ENCODE assay signal across 9 mouse cellular contexts in the genomic region with DNA sequence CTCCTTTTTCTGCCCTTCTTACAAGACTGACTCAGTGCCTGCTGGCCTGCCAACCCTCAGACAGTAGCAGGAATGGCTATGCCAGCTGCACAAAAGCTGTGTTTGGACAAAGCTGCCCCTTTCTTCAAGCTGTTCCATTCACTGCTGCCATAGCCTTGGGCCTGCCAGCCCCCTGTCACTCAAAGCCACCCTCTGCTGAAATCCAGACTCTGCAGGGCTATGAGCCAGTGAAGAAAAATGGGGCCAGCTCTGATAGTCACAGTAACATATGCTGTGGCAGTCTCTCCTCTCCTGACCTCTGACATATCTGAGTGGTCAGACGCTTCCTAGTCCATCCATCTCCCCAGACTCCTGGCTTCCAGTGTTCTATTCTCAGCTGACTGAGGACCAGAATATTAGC.
DNase-seq lines count a peak whose midpoint lies in the region; ATAC-seq and TF ChIP-seq lines count a peak whose summit lies in the region.
"Had no signal": no experiment of that assay in that cellular context is flagged by ENCODE, and none has a peak within 500 bp of the region (broad histone marks: within the 10 kb centered on the region; RNA-seq: fewer than 3 reads in every experiment).

No protein-coding gene starts in this region.

- peak; percentile 68 for ATAC-seq in forebrain, embryonic 12.5 days (ENCODE audit: low FRiP score)
- no peak for ATAC-seq in forebrain, embryonic 11.5 days (replicated peaks; ENCODE audit: low FRiP score)
- peak; percentile 95 for ATAC-seq in hindbrain, embryonic 16.5 days
- ATAC-seq in neural tube, embryonic 14.5 days (ENCODE audit: low read depth) = peak; percentile 61; the same call in 1 of the 2 replicates

- TF ChIP-seq POLR2A in cerebellum, adult 2 months (IDR thresholded peaks at IDR 0.05; ENCODE audit: borderline replicate concordance, insufficient read depth, low read length) = no peak

- no peak for TF ChIP-seq CTCF in cerebellum, adult 2 months (IDR thresholded peaks at IDR 0.05; ENCODE audit: borderline replicate concordance, insufficient read depth, low read depth, low read length)

- H3K9me3 ChIP-seq in forebrain, embryonic 12.5 days = no peaks in the 10 kb centered on the region
- H3K9me3 ChIP-seq in forebrain, embryonic 11.5 days (ENCODE audit: control insufficient read depth, low read length) = no peaks in the 10 kb centered on the region
- no peaks in the 10 kb centered on the region for H3K9me3 ChIP-seq in hindbrain, embryonic 16.5 days (ENCODE audit: control insufficient read depth, low read length)
- no peaks in the 10 kb centered on the region for H3K9me3 ChIP-seq in neural tube, embryonic 14.5 days (ENCODE audit: control insufficient read depth, low read length)

- H3K4me2 ChIP-seq in forebrain, embryonic 12.5 days = no peak overlapping the region
- no peak overlapping the region for H3K4me2 ChIP-seq in forebrain, embryonic 11.5 days (ENCODE audit: low read depth, low read length, severe bottlenecking)
- H3K4me2 ChIP-seq in hindbrain, embryonic 16.5 days (ENCODE audit: low read length) = no peak overlapping the region
- H3K4me2 ChIP-seq in neural tube, embryonic 14.5 days (ENCODE audit: low read depth, low read length) = no peak overlapping the region

- no peak overlapping the region for H3K9ac ChIP-seq in forebrain, embryonic 12.5 days
- no peak overlapping the region for H3K9ac ChIP-seq in forebrain, embryonic 11.5 days (ENCODE audit: low read length)
- H3K9ac ChIP-seq in hindbrain, embryonic 16.5 days (ENCODE audit: low read depth, low read length) = no peak overlapping the region
- no peak overlapping the region for H3K9ac ChIP-seq in neural tube, embryonic 14.5 days (replicated peaks; ENCODE audit: low read depth, low read length)

- H3K27ac ChIP-seq in forebrain, embryonic 12.5 days = no peak overlapping the region
- no peak overlapping the region for H3K27ac ChIP-seq in forebrain, embryonic 11.5 days (ENCODE audit: low read depth, low read length)
- peak overlapping the region; percentile 13; the same call in 1 of the 2 replicates for H3K27ac ChIP-seq in cerebellum, adult 2 months (ENCODE audit: insufficient read depth, low read length)
- no peak overlapping the region for H3K27ac ChIP-seq in hindbrain, embryonic 16.5 days (ENCODE audit: low read depth, low read length)
- H3K27ac ChIP-seq in neural tube, embryonic 14.5 days (ENCODE audit: low read depth, low read length) = peak overlapping the region; percentile 28; the same call in 1 of the 2 replicates

- H3K27me3 ChIP-seq in forebrain, embryonic 12.5 days = peaks cover 9% of the 10 kb centered on the region; the same call in 1 of the 2 replicates
- H3K27me3 ChIP-seq in forebrain, embryonic 11.5 days (ENCODE audit: control insufficient read depth, insufficient read depth, low read length) = no peaks in the 10 kb centered on the region
- H3K27me3 ChIP-seq in cerebellum, adult 2 months (ENCODE audit: control insufficient read depth, insufficient read depth, low read length) = no peaks in the 10 kb centered on the region
- peaks cover 4% of the 10 kb centered on the region; the same call in 1 of the 2 replicates for H3K27me3 ChIP-seq in hindbrain, embryonic 16.5 days (replicated peaks; ENCODE audit: control insufficient read depth, insufficient read depth, low read length)
- no peaks in the 10 kb centered on the region for H3K27me3 ChIP-seq in neural tube, embryonic 14.5 days (ENCODE audit: control insufficient read depth, insufficient read depth, low read length)

- peaks cover 24% of the 10 kb centered on the region for H3K4me1 ChIP-seq in forebrain, embryonic 12.5 days
- H3K4me1 ChIP-seq in forebrain, embryonic 11.5 days (replicated peaks; ENCODE audit: control insufficient read depth, insufficient read depth, low read length) = peaks cover 7% of the 10 kb centered on the region
- peaks cover 14% of the 10 kb centered on the region for H3K4me1 ChIP-seq in cerebellum, adult 2 months (ENCODE audit: control insufficient read depth, insufficient read depth, low read length)
- peaks cover 11% of the 10 kb centered on the region for H3K4me1 ChIP-seq in hindbrain, embryonic 16.5 days (ENCODE audit: control insufficient read depth, insufficient read depth, low read depth, low read length)
- H3K4me1 ChIP-seq in neural tube, embryonic 14.5 days (ENCODE audit: control insufficient read depth, insufficient read depth, low read length) = peaks cover 4% of the 10 kb centered on the region; the same call in 1 of the 2 replicates

- 56% methylated on average over 1 of the region's 1 CpGs for WGBS in forebrain, embryonic 12.5 days
- WGBS in forebrain, embryonic 11.5 days = 64% methylated on average over 1 of the region's 1 CpGs
- WGBS in cerebellum, adult 2 months = 8% methylated on average over 1 of the region's 1 CpGs
- 20% methylated on average over 1 of the region's 1 CpGs for WGBS in hindbrain, embryonic 16.5 days
- 67% methylated on average over 1 of the region's 1 CpGs for WGBS in neural tube, embryonic 14.5 days

- H3K36me3 ChIP-seq in forebrain, embryonic 12.5 days (replicated peaks) = no peaks in the 10 kb centered on the region
- H3K36me3 ChIP-seq in forebrain, embryonic 11.5 days (ENCODE audit: control insufficient read depth, insufficient read depth, low read length) = no peaks in the 10 kb centered on the region
- H3K36me3 ChIP-seq in hindbrain, embryonic 16.5 days (ENCODE audit: control insufficient read depth, insufficient read depth, low read length) = no peaks in the 10 kb centered on the region
- no peaks in the 10 kb centered on the region for H3K36me3 ChIP-seq in neural tube, embryonic 14.5 days (ENCODE audit: control insufficient read depth, insufficient read depth, low read length)

- H3K4me3 ChIP-seq in forebrain, embryonic 12.5 days (replicated peaks) = no peak overlapping the region
- no peak overlapping the region for H3K4me3 ChIP-seq in forebrain, embryonic 11.5 days (ENCODE audit: low read depth, low read length)
- H3K4me3 ChIP-seq in cerebellum, adult 2 months (replicated peaks; ENCODE audit: insufficient read depth, low read depth, low read length) = no peak overlapping the region
- H3K4me3 ChIP-seq in hindbrain, embryonic 16.5 days (ENCODE audit: low read length) = no peak overlapping the region
- H3K4me3 ChIP-seq in neural tube, embryonic 14.5 days (ENCODE audit: low read depth, low read length) = no peak overlapping the region

- no peak for DNase-seq in forebrain, embryonic 11.5 days (ENCODE audit: low spot score)
- peak; percentile 47 to 64 for DNase-seq in cerebellum, adult 2 months
- no peak for DNase-seq in c-Kit-positive CD71-positive TER-119-positive erythroid progenitor cells, embryonic 14.5 days (ENCODE audit: low spot score)
- DNase-seq in embryo, embryonic 11 days = no peak
- DNase-seq in kidney, adult 9 months = no peak
- DNase-seq: heart, postnatal 4 days had no signal

Comparison
In these comparisons a context has a peak if more than half of its experiments do, and no peak if none do; other contexts are left out.
1. H3K27ac ChIP-seq: peak in cerebellum, adult 2 months (single experiment) and neural tube, embryonic 14.5 days (single experiment); none in forebrain, embryonic 12.5 days (single experiment), forebrain, embryonic 11.5 days (single experiment) and hindbrain, embryonic 16.5 days (single experiment).
2. DNase-seq: peak in cerebellum, adult 2 months (2 of 2); none in forebrain, embryonic 11.5 days (single experiment), c-Kit-positive CD71-positive TER-119-positive erythroid progenitor cells, embryonic 14.5 days (single experiment), embryo, embryonic 11 days (single experiment) and kidney, adult 9 months (single experiment).